Mouse (Mus musculus) testis, adult 2 months (tissue): ENCODE data around the gene Dedd.

Experiments used
- CTCF ChIP-seq: fragments of 200-500 bp; IDR thresholded peaks from 2 replicates; pipeline ENCODE4 v1.5.1; 2012; ENCODE audit warnings: low read depth, mild to moderate bottlenecking, inconsistent platforms, low read length, moderate library complexity; ENCODE audit not compliant: control insufficient read depth, insufficient read depth, insufficient replicate concordance
- POLR2A ChIP-seq: fragments of 200-500 bp; IDR thresholded peaks from 2 replicates; pipeline ENCODE4 v1.6.1; 2012; ENCODE audit warnings: low read depth, mild to moderate bottlenecking, inconsistent platforms, low read length, moderate library complexity; ENCODE audit not compliant: control insufficient read depth

DNA sequence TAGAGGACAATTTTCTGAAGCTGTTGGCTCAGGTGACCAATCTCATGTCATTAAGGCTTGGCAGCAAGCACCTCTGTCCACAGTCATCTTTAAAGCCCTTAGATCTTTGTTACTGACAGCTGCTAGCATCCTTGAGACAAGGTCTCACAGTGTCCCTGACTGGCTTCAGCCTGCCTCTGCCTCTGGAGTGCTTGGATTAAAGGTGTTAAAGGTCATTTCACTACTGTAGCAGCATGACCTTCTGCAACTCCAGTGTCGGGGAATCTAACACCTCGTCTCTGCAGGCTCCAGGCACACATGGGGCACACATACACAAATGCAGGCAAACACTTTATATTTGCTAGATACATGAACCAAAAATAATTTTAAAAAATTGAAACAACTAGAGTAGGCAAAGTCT, 3.4 kb upstream of the Dedd start:
- TF ChIP-seq CTCF (no peak), POLR2A (no peak)
